Mouse (Mus musculus) megakaryocyte, embryonic 14.5 days (primary cell): Measurements from ENCODE around the gene Ostc.

ENCODE experiments used
- FLI1 ChIP-seq: IDR thresholded peaks from 2 replicates; pipeline ENCODE4 v1.6.1; 2012; ENCODE audit warnings: low read length, inconsistent platforms, mixed read lengths
- GATA1 ChIP-seq: IDR thresholded peaks from 3 replicates; pipeline ENCODE4 v1.6.1; 2012; ENCODE audit warnings: mixed read lengths, low read length, inconsistent platforms, borderline replicate concordance

- TF ChIP-seq GATA1 (no peak), FLI1 (no peak)
Observed at GRCm38 (mm10) chr3:130727676-130728075, 18.4 kb upstream of the Ostc start.
